In the genomic region with DNA sequence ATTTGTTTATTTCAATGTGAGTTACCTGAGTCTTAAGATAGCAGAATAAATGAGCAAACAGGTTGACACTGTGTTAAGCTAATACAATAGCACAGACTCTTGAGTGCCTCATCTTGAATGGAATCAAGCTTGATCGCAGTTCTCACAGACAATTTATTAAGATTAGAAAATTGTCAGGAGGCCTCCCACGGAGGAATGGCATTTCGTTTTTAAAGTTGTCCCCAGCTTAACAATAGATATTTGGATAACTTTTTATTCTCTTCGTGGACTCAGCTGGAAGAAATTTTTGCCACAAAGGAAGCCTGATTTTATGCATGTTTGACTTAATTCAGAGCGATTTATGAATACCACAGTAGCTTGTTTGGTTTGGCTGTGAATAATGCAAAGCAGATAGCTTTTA, we compare ENCODE assay signal across 21 mouse cellular contexts.
"Had no signal": no experiment of that assay in that cellular context is flagged by ENCODE, and none has a peak within 500 bp of the region (broad histone marks: within the 10 kb centered on the region; RNA-seq: fewer than 3 reads in every experiment).

No protein-coding gene starts in this region.

- DNase-seq: kidney, adult 11 months; kidney, adult 8-10 months; kidney, postnatal 14 days; layer of hippocampus, adult 9-11 months; liver; lung, adult 2 months; lung, postnatal 14 days; lung, postnatal 4 days; thymus, adult 2 months; thymus, postnatal 14 days had no signal

- H3K27ac ChIP-seq: kidney, embryonic 15.5 days; layer of hippocampus, adult 2 months; limb, embryonic 10.5 days; limb, embryonic 13.5 days; liver, embryonic 12.5 days; liver, embryonic 15.5 days; midbrain, embryonic 12.5 days; midbrain, embryonic 15.5 days; neural tube, embryonic 12.5 days; neural tube, embryonic 15.5 days; stomach, postnatal 0 days had no signal

- H3K27me3 ChIP-seq: kidney, embryonic 15.5 days; limb, embryonic 13.5 days; liver, embryonic 12.5 days; liver, embryonic 15.5 days; midbrain, embryonic 15.5 days; neural tube, embryonic 12.5 days; neural tube, embryonic 15.5 days had no signal

- H3K9me3 ChIP-seq: kidney, embryonic 15.5 days; limb, embryonic 10.5 days; limb, embryonic 13.5 days; liver, embryonic 12.5 days; liver, embryonic 15.5 days; midbrain, embryonic 12.5 days; midbrain, embryonic 15.5 days; neural tube, embryonic 12.5 days; neural tube, embryonic 15.5 days had no signal

- ATAC-seq: liver, embryonic 12.5 days; midbrain, embryonic 15.5 days had no signal

- H3K9ac ChIP-seq: kidney, embryonic 15.5 days; limb, embryonic 13.5 days; liver, embryonic 12.5 days; liver, embryonic 15.5 days; midbrain, embryonic 12.5 days; midbrain, embryonic 15.5 days; neural tube, embryonic 12.5 days; neural tube, embryonic 15.5 days had no signal

- H3K4me1 ChIP-seq: kidney, embryonic 15.5 days; limb, embryonic 10.5 days; limb, embryonic 13.5 days; liver, embryonic 12.5 days; liver, embryonic 15.5 days; midbrain, embryonic 15.5 days; neural tube, embryonic 12.5 days; neural tube, embryonic 15.5 days had no signal

- H3K4me2 ChIP-seq: kidney, embryonic 15.5 days; limb, embryonic 13.5 days; liver, embryonic 12.5 days; liver, embryonic 15.5 days; midbrain, embryonic 12.5 days; midbrain, embryonic 15.5 days; neural tube, embryonic 12.5 days; neural tube, embryonic 15.5 days had no signal

- H3K4me3 ChIP-seq: kidney, embryonic 15.5 days; layer of hippocampus, adult 2 months; limb, embryonic 10.5 days; limb, embryonic 13.5 days; liver, embryonic 12.5 days; liver, embryonic 15.5 days; midbrain, embryonic 12.5 days; midbrain, embryonic 15.5 days; neural tube, embryonic 12.5 days; neural tube, embryonic 15.5 days had no signal

- H3K36me3 ChIP-seq: kidney, embryonic 15.5 days; limb, embryonic 10.5 days; limb, embryonic 13.5 days; liver, embryonic 12.5 days; liver, embryonic 15.5 days; midbrain, embryonic 12.5 days; midbrain, embryonic 15.5 days; neural tube, embryonic 12.5 days; neural tube, embryonic 15.5 days had no signal
